Mouse (Mus musculus): Measurements from ENCODE around the gene Apol10a.
A peak's percentile ranks its signal among the peaks of the same experiment; 100 is the strongest.
"Not testable (repeated sequence)": the region's sequence is repeated elsewhere in the genome, so short reads cannot be mapped to it uniquely, and the experiment has no call there.

The Apol10a gene

GRCm38 (mm10) chr15:77476693-77477092 is at the start of gene Apol10a:
Gene Apol10a (plus strand): TSS chr15:77477047.
- peak; percentile 76 for DNase-seq

DNA sequence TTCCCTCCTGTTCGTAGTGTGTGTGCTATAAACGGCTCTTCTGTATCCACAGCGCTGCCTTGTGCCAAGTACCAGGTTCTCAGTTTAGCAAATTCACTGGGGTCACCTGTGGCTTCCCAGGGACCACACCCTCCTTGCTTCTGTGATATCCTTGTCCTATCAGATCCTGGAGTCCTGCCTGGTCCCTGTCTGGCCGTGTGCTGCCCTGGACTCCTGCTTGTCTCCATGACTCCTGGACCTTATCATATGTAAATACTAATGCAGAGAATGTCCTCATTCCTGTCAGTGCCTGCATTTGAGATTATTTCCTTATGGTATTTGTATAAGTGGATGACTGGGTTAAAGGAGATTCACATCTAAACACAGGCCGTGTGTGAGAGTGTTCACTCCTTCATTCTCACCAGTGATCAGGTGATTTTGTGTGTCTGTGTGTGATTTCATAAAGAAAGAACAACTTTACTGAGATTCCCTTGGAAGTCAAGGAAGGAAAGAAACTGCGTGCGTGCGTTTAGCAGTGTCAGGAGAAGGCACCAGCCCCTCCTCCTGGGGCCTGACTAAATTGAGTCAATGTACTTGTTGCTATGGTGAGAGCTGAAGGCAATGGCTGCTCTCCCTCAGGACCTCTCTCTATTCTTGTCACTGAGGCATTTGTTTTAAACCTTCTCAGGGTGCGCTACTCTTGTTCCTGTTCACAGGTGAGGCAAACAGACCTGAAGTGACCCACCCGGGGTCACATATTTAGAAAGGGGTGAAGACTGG is 48.0 kb upstream of the Apol10a start:
- DNase-seq, result not testable (repeated sequence)

- not testable (repeated sequence) for DNase-seq
Observed at GRCm38 (mm10) chr15:77444746-77445145, 32.1 kb upstream of the Apol10a start.

DNA sequence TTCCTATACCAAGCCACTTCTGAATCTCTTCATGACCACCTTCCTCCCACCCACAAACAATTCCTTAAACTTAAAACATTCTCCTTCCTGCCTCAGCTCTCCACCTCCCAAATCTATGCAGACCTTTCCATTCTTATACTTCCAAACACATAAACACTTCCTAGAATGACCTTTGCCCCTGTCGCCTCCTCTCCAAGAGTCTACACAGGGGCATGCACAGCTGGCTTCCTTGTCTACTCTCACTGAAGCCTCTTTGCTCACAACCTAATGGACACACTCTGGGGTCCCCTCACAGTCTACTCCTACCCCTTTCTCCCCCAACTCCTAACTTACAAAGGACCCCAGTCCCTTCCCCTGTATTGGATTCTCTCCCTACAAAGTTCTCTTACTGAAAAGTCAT is 31.2 kb upstream of the Apol10a start:
- DNase-seq, result not testable (repeated sequence)

DNA sequence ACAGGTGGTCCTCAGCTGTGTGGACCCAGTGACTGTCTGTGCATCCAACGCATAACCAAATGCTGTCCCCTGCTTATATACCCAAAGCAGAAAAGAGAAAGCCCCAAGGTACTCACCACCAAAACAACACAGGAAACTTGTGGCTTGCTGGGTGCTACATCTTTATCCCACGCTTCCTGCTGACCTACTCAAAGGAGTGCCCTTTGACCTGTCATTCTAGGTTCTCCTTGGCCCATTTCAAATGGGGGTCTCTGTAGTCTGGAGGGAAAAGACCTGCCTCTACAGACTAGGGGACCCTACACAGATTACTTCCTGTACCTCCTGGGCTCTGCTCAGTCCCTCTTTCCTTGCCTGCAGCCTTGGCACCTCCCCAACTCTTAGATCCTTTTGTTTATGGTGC is 29.5 kb upstream of the Apol10a start, which contains the start of gene Apol7b:
Gene Apol7b (minus strand): TSS at position 101 of the 400 bp plus-strand sequence.
- DNase-seq, result not testable (repeated sequence)

- DNase-seq, result not testable (repeated sequence)
Observed at GRCm38 (mm10) chr15:77449927-77450326, 26.9 kb upstream of the Apol10a start.

DNA sequence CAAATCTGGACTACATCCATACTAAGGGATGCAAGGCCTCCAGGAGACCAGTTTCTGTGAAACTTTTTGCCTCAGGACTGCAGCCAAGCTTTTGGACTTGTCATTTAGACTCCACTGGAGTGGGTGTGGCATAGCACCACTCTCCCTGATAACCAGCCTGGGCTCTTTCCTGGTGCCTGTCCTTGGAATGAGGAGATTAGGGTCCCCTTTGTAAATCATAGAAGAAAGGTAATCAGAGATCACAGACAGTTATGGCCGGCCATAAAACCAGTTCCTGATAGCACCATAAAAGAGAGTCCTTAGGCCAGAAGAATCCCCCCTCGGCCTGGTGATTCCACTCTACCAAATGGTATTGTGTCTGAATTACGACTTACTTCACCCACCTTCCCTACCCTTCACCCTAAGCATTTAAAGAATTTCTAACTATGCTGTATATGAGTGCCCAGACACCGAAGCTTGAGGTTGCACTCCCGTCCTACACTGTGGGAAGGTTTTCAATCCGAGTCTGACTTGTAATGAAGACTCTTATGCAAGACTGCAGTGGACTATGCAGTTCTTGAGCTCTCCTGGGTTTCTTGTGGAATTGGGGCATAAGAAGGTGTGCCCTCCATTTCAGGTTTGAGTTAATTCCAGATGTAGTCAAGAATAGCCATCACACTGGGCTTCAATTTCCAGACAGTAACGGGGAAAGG is 2.0 kb upstream of the Apol10a start:
- peak; percentile 18 for DNase-seq

DNA sequence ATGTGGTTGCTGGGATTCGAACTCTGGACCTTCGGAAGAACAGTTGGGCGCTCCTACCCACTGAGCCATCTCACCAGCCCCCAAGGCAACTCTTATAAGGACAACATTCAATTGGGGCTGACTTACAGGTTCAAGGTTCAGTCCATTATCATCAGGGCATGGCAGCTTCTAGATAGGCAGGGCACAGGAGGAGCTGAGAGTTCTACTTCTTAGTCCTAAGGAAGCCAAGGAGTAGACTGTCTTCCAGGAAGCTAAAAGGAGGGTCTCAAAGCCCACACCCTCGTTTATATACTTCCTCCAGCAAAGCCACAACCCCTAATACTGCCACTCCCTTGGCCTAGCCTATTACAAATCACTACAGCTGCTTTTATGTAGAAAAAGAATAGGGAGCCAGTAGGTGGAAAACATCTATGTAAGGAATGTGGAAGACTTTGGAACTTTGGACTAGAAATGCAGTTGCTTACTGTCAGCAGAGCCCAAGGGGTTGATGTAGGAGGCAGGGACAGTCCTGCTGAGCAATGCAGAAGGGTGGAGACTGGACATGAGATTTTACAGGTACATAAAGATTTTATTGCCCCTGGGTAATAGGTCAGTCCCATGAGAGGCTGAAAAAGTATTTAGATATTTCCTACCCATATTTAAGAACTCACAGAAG is 5.4 kb downstream of the Apol10a start:
- peak; percentile 27 for DNase-seq

GRCm38 (mm10) chr15:77493181-77493580 is 16.3 kb downstream of the Apol10a start:
- DNase-seq, result not testable (repeated sequence)

DNA sequence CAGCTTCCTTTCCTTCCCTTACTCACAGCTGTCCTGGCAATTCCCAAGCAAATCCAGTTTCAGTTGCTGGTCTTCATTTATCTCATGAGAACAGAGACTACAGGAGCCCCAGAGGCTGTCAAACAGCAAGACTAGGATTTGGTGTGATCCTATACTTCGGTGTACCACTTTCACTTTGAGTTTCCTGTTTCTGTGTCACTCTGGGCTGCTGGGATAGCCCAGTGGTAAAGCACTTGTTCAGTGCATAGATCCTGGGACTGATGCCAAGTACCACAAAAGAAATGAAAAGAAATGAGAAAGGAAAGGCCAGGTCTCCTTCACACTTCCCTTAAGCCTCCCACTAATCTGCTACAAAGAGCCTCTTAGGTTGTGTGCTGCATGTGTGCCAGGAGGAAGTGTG is 17.8 kb downstream of the Apol10a start:
- DNase-seq, result peak; percentile 15

- not testable (repeated sequence) for DNase-seq
Observed at GRCm38 (mm10) chr15:77507966-77508365, 31.1 kb downstream of the Apol10a start, which contains the start of gene Apol11a. Gene Apol11a (plus strand): TSS chr15:77508271.

- peak; percentile 52 for DNase-seq
Observed at GRCm38 (mm10) chr15:77520596-77520995, 43.7 kb downstream of the Apol10a start.

DNA sequence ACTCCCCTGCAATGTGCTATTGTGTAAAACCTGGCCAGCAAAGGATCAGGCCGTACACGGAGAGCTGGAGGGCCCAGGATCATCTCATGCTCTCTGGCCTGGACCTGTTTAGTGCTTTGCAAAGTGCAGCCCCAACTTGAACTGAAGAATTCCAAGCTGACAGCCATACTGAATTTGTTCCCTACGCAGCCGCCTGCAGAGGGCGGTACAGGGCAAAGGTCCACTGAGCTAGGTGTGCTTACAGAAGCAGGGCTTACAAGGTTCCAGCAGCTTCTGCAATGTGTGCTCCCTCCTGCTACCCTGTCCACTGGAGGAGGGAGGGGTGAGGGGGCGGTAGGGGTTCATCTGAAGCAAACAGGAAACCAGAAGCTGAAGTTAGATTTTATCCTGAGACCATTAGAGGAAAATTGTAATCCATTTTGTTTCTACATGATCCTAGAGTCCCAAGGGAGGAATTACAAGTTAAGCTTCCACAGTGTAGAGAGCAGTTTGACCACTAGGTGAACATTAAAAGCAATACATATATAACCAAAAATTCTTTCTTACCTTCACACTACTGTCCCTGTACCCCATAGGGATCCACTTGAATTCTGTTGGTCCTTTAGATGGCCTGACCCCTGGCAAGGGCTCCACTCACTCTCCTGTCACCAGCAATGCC is 46.5 kb downstream of the Apol10a start:
- peak; percentile 91 for DNase-seq

- DNase-seq, result no peak
Observed at GRCm38 (mm10) chr15:77533216-77533615, 56.4 kb downstream of the Apol10a start, which contains the start of gene Apol7c. Gene Apol7c (minus strand): TSS chr15:77533316.

DNA sequence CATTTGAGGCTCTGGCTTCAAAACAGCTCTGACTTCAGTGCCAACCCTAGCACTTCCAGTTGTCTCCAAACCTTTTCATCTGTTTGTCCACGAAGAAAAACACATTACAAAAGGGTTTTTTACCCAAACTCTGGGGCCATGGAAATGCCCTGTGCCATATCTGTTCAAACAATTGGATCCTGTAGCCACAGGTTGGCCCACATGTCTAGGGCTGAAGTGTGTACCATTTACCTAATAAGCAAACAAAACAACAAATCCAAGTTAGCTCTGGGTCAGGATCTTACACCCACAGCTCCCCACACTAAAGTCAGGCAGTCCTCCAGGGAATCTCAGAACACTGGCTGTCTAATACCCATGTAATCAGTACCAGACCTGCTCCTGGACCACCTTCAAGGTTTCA is 62.4 kb downstream of the Apol10a start:
- DNase-seq, result not testable (repeated sequence)
